Mouse (Mus musculus) stomach, adult 2 months (tissue): ENCODE results near the gene Dnah9. TPM values are rescaled to one million over a fixed set of nuclear protein-coding genes. Genes with fewer than 3 reads are reported as not detected.

Experiments
- polyA plus RNA-seq: library from polyadenylated mRNA; depleted of rRNA; stranded (reverse); fragments of >200 nt; gene quantifications from 2 replicates; pipeline ENCODE4 v1.2.3, GENCODE M21; 2012; rRNA removed

Gene Dnah9
- polyA plus RNA-seq: 0.03 and 0.05 TPM in 2 replicates

DNA sequence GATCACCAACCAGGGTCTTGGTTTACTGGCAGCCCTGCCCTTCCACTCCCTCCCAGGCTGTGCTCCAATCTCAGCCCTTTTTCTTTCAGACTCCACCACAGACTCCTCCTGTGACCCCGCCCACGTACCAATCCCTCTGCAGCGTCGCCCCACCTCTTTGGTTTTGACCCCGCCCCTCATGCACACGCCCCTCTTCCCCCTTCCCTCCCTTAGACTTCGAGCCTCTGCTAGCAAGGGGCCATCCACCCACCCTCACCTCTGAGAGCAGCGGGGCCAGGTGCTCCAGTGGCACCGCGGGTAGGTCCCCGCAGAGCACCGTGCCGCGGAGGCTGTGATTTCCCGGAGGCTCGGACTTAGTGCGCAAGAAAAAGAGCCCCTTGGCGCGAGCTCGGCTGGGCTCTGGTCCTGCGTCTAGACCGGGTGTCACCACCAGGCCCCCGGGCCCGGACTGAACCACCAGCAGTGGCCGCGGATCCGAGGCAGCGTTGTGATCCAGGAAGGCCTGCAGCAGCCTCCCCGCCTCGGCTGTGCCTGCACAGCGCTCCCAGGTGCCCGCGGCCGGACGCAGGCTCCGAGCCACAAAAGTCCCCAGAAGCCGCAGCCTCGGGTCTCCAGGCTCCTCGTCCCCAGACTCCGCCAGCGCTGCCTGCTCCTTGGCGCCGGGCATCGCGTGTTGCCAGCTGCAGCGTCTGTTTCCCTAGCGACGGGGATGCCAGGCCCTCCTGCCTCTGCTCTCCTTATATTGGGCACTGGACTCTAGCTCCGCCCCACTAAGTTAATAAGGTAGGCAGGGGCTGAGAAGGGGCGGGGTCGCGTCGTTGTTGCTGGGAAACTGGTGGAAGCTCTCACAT, at the start of gene Dnah9:
Dnah9 (minus strand) TSS at position 751 of the 851 bp plus-strand sequence.

DNA sequence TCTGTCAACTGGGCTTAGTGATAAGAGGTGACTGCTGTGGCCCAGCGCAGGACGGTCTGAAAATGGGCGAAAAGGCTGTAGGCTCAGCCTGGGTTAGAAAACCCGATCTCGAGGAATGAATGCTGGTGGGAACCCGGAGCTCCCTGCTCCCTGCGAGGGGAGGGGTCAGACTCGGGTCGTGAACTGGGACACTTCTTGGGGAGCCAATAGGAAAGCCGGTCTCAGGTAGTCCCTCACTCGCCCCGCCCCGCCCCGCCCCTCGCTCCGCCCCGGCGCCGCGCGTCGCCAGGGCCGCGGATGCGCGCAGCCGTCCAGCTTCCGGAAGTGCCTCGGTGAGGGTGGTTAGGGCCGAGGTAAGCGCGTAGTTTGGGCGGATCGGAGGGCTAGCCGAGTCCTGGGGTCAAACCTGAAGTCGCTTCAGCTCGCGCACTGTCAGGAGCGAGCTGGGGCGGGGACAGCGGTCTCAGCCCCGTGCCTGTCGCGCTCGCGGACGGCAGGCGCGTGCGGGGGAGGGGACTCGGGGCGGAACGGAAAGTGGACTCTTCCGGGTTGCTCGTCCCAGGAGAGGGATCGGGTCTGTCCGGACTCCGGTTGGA, 361.3 kb downstream of the Dnah9 start, which contains the start of gene Zkscan6:
Zkscan6 (plus strand) TSS at position 267 of the 596 bp plus-strand sequence.

DNA sequence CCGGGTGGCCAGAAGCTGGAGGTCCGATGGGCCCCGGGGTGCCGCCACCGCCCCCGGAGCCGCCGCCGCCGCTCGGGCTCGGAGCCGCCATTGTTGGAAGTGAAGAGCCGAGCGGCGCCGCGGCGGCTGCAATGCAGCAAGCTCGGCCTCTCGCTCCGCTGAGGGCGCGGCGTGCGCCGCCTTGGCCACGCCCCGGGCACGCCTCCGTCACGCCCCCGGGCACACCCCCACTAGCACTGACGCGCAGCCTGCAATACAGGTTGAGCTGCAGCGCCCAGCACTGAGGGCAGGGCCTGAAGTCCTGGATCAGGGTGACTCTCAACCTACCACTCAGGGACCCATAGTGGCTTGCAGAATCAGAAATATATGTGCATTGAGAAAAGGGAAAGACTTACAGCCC, 380.2 kb downstream of the Dnah9 start, which contains the start of gene Map2k4:
Map2k4 (minus strand) TSS at position 144 of the 400 bp plus-strand sequence.

